Mouse (Mus musculus) E14TG2a.4 (cell line): Measurements from ENCODE around the gene Eif4g2.

ENCODE experiments used
- H3K27me3 ChIP-seq: 2 replicates; pipeline ENCODE4 v1.6.1; 2014; ENCODE audit warnings: low read length, control low read depth; ENCODE audit not compliant: insufficient read depth
- H3K36me3 ChIP-seq: 2 replicates; pipeline ENCODE4 v1.6.1; 2014; ENCODE audit warnings: low read length, control low read depth; ENCODE audit not compliant: insufficient read depth
- H3K4me1 ChIP-seq: replicated peaks from 2 replicates; pipeline ENCODE4 v1.6.1; 2014; ENCODE audit warnings: low read depth, low read length, control low read depth
- H3K4me3 ChIP-seq: replicated peaks from 2 replicates; pipeline ENCODE4 v1.5.1; 2014; ENCODE audit warnings: mild to moderate bottlenecking, low read length
- H3K9me3 ChIP-seq: 2 replicates; pipeline ENCODE4 v1.6.1; 2014; ENCODE audit warnings: low read length, control low read depth
- CTCF ChIP-seq: conservative IDR thresholded peaks from 2 replicates; pipeline ENCODE4 v1.5.1; 2014; ENCODE audit warnings: low read length
- NANOG ChIP-seq: IDR thresholded peaks from 2 replicates; pipeline ENCODE4 v1.6.1; 2014; ENCODE audit warnings: borderline replicate concordance, low read length, mixed read lengths
- POU5F1 ChIP-seq: IDR thresholded peaks from 2 replicates; pipeline ENCODE4 v1.6.1; 2014; ENCODE audit warnings: low read length, borderline replicate concordance

The Eif4g2 gene

GRCm38 (mm10) chr7:111082822-111083732, at the start of gene Eif4g2:
Gene Eif4g2 (minus strand): TSS chr7:111083030.
- TF ChIP-seq CTCF (no peak), NANOG (no peak), POU5F1 (no peak)
- no peaks in the 10 kb centered on the region for H3K9me3 ChIP-seq
- H3K27me3 ChIP-seq: no peaks in the 10 kb centered on the region
- peaks cover 38% of the 10 kb centered on the region for H3K36me3 ChIP-seq
- peak within 1 kb of the TSS; percentile 97 for H3K4me3 ChIP-seq
- peaks cover 35% of the 10 kb centered on the region for H3K4me1 ChIP-seq

- Histone ChIP-seq H3K9me3 (no peaks in the 10 kb centered on the region), H3K4me1 (no peaks in the 10 kb centered on the region), H3K4me3 (no peak overlapping the region), H3K27me3 (no peaks in the 10 kb centered on the region; the same call in 1 of the 2 replicates), H3K36me3 (no peaks in the 10 kb centered on the region)
- TF ChIP-seq NANOG: no peak
- no peak for TF ChIP-seq CTCF
- TF ChIP-seq POU5F1: no peak
Observed at GRCm38 (mm10) chr7:111132596-111132995, 49.8 kb upstream of the Eif4g2 start.

- peaks cover 7% of the 10 kb centered on the region; the same call in 1 of the 2 replicates for H3K4me1 ChIP-seq
- no peaks in the 10 kb centered on the region for H3K9me3 ChIP-seq
- H3K27me3 ChIP-seq: no peaks in the 10 kb centered on the region
- TF ChIP-seq NANOG: no peak
- TF ChIP-seq CTCF: no peak
- TF ChIP-seq POU5F1: no peak
- H3K36me3 ChIP-seq: no peaks in the 10 kb centered on the region
- H3K4me3 ChIP-seq: no peak overlapping the region
Observed at GRCm38 (mm10) chr7:111126636-111127395, 44.0 kb upstream of the Eif4g2 start.

GRCm38 (mm10) chr7:111123761-111124546, 41.1 kb upstream of the Eif4g2 start:
- TF ChIP-seq POU5F1 (no peak), NANOG (no peak), CTCF (no peak)

GRCm38 (mm10) chr7:111122531-111123130, 39.8 kb upstream of the Eif4g2 start:
- Histone ChIP-seq H3K4me3 (peak overlapping the region; percentile 83), H3K4me1 (peaks cover 16% of the 10 kb centered on the region; the same call in 1 of the 2 replicates), H3K9me3 (no peaks in the 10 kb centered on the region), H3K27me3 (no peaks in the 10 kb centered on the region), H3K36me3 (peaks cover 13% of the 10 kb centered on the region)
- TF ChIP-seq POU5F1 (no peak), CTCF (no peak), NANOG (no peak)

More at GRCm38 (mm10) chr7:111123761-111124546, 41.1 kb upstream of the Eif4g2 start:
- peaks cover 16% of the 10 kb centered on the region; the same call in 1 of the 2 replicates for H3K4me1 ChIP-seq
- H3K9me3 ChIP-seq: no peaks in the 10 kb centered on the region
- no peaks in the 10 kb centered on the region for H3K27me3 ChIP-seq
- peaks cover 6% of the 10 kb centered on the region; the same call in 1 of the 2 replicates for H3K36me3 ChIP-seq
- no peak overlapping the region for H3K4me3 ChIP-seq

GRCm38 (mm10) chr7:111122084-111122530, 39.3 kb upstream of the Eif4g2 start:
- peaks cover 14% of the 10 kb centered on the region for H3K36me3 ChIP-seq
- H3K9me3 ChIP-seq: no peaks in the 10 kb centered on the region
- H3K4me1 ChIP-seq: peaks cover 16% of the 10 kb centered on the region; the same call in 1 of the 2 replicates
- H3K27me3 ChIP-seq: no peaks in the 10 kb centered on the region
- TF ChIP-seq CTCF: no peak
- TF ChIP-seq NANOG: no peak
- TF ChIP-seq POU5F1: no peak
- peak overlapping the region; percentile 83 for H3K4me3 ChIP-seq

GRCm38 (mm10) chr7:111121522-111121921, 38.7 kb upstream of the Eif4g2 start:
- TF ChIP-seq NANOG (no peak), POU5F1 (no peak), CTCF (no peak)
- H3K4me1 ChIP-seq: peaks cover 16% of the 10 kb centered on the region; the same call in 1 of the 2 replicates
- H3K4me3 ChIP-seq: peak overlapping the region; percentile 83
- peaks cover 14% of the 10 kb centered on the region for H3K36me3 ChIP-seq
- H3K9me3 ChIP-seq: no peaks in the 10 kb centered on the region
- H3K27me3 ChIP-seq: no peaks in the 10 kb centered on the region
